In the genomic region with DNA sequence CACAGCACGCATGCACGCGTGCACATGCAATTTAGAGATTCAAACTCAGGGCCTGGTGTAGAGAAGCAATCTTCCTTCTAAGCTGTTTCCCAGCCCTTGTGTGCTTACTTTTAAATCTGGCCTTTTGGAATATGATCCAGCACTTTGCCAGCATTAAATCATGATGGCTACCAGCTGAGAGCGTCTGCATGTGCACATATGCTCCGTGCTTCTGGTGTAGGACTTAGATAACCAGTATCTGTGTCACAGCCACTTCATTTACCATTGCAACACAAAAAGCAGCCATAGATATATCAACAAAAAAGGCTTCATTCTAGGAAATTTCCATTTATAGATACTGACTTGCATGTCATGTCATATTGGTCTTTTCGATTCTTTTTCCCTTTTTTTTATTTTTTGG, we compare ENCODE assay signal across 21 mouse cellular contexts.
"Had no signal": no experiment of that assay in that cellular context is flagged by ENCODE, and none has a peak within 500 bp of the region (broad histone marks: within the 10 kb centered on the region; RNA-seq: fewer than 3 reads in every experiment).

No protein-coding gene starts in this region.

- ATAC-seq: inflammation-experienced regulatory T-cells, adult 6 months; intestine, embryonic 16.5 days; midbrain, embryonic 13.5 days had no signal

- H3K27me3 ChIP-seq: limb, embryonic 12.5 days; limb, embryonic 15.5 days; liver, embryonic 15.5 days; lung, embryonic 15.5 days; megakaryocyte, embryonic 14.5 days; midbrain, embryonic 13.5 days had no signal

- DNase-seq: kidney, adult 18-20 months; kidney, postnatal 36 days; layer of hippocampus, postnatal 36 days; left cerebral cortex, postnatal 4 days; lung, adult 18-20 months; right cerebral cortex, postnatal 14 days; right cerebral cortex, postnatal 4 days; thymus, adult 2 months; thymus, postnatal 14 days; thymus, postnatal 4 days had no signal

- H3K4me3 ChIP-seq: left cerebral cortex, adult 2 months; limb, embryonic 12.5 days; limb, embryonic 15.5 days; liver, embryonic 15.5 days; lung, embryonic 15.5 days; megakaryocyte, embryonic 14.5 days; midbrain, embryonic 13.5 days had no signal

- H3K27ac ChIP-seq: kidney, postnatal 0 days; left cerebral cortex, adult 2 months; limb, embryonic 12.5 days; limb, embryonic 15.5 days; liver, embryonic 15.5 days; lung, embryonic 15.5 days; midbrain, embryonic 13.5 days; stomach, postnatal 0 days had no signal

- H3K4me1 ChIP-seq: limb, embryonic 12.5 days; limb, embryonic 15.5 days; lung, embryonic 15.5 days; midbrain, embryonic 13.5 days had no signal

- H3K9me3 ChIP-seq: limb, embryonic 12.5 days; limb, embryonic 15.5 days; liver, embryonic 15.5 days; lung, embryonic 15.5 days; megakaryocyte, embryonic 14.5 days; midbrain, embryonic 13.5 days had no signal

- H3K4me2 ChIP-seq: limb, embryonic 12.5 days; limb, embryonic 15.5 days; liver, embryonic 15.5 days; lung, embryonic 15.5 days; midbrain, embryonic 13.5 days had no signal

- H3K9ac ChIP-seq: limb, embryonic 12.5 days; limb, embryonic 15.5 days; liver, embryonic 15.5 days; lung, embryonic 15.5 days; midbrain, embryonic 13.5 days had no signal
